Mouse (Mus musculus) E14TG2a.4 (cell line): Measurements from ENCODE around the gene Fnbp1l.

Experiments
- CTCF ChIP-seq: conservative IDR thresholded peaks from 2 replicates; pipeline ENCODE4 v1.5.1; 2014; ENCODE audit warnings: low read length
- NANOG ChIP-seq: IDR thresholded peaks from 2 replicates; pipeline ENCODE4 v1.6.1; 2014; ENCODE audit warnings: borderline replicate concordance, low read length, mixed read lengths
- POU5F1 ChIP-seq: IDR thresholded peaks from 2 replicates; pipeline ENCODE4 v1.6.1; 2014; ENCODE audit warnings: low read length, borderline replicate concordance

DNA sequence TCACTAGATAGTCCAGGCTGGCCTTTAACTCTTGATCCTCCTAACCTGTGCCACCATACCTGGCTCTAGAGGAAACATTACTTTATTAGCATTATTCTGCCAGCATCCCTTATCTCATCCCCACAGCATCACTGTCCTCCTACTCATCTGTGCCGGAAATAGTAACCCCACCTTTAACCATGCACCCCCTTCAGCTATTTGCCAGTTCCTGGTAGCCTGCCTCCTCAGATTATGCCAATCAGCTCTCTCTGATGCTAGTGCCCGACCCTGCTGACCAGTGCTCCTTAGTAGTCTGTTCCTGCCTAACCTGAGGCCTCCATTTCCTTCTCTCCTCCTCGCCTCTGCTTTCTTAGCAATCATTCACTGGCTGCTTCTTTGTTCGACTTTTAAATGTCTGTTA is 72.0 kb downstream of the Fnbp1l start:
- TF ChIP-seq CTCF = no peak
- no peak for TF ChIP-seq POU5F1
- no peak for TF ChIP-seq NANOG
